Mouse (Mus musculus) lung, postnatal 14 days (tissue): ENCODE data around the gene Gsta3.
"Not testable (repeated sequence)": the region's sequence is repeated elsewhere in the genome, so short reads cannot be mapped to it uniquely, and the experiment has no call there.

ENCODE experiments used
- DNase-seq: peaks from one replicate; pipeline ENCODE4 v3.0.0; 2021

Gene Gsta3

DNA sequence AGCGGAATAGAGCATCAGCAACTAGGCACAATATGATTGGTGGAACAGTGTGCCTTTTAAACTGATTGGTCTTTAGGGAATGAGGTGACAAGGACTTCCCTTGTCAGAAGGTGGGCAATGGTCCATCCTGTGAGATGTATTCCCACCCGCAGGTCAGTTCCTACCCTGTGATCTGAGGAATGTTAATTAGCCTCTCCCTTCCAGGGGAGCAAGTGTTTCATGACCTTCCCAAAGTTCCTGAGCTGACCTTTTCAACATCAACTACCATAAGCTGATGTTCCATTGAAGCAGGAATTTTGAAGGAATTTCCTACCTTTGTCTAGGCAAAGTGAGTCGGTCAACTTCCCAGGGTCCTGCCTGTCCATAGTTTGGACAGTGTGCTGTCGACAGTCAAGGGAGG lies 13.5 kb downstream of the Gsta3 start:
- no peak for DNase-seq

DNA sequence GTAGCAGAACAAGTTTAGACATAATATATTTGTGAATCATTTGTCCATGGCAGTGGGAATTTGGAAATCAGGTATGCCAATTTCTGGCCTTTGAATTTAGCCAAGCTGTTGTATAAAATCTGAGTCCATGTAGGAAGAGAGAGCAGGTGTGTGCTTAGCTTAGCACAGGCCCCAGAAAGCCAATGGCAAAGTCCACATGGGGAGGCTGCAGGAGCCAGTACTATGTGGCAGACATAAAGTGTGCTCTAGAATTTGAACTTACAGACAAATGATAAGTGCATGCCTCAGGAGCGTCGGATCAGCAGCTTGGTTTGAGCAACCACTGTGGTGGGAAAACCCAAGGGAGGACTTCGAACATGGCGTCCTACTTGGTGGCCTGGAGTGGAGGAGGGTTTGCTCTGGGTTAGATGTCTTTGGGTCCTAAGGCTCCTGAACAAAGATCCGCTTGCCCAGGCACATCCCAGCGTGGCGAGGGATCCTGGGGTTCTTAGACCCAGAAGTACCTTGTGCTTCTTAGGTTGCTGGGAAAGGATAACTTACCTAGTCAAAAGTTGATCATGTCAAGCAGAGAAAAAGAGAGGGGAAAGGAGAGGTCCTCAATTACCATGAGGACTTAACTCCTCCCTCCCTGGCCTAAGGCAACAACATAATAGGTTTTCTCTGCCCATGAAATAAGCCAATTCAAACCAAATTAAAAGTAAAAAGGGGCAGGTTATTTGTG lies 15.4 kb downstream of the Gsta3 start:
- DNase-seq, result no peak

DNA sequence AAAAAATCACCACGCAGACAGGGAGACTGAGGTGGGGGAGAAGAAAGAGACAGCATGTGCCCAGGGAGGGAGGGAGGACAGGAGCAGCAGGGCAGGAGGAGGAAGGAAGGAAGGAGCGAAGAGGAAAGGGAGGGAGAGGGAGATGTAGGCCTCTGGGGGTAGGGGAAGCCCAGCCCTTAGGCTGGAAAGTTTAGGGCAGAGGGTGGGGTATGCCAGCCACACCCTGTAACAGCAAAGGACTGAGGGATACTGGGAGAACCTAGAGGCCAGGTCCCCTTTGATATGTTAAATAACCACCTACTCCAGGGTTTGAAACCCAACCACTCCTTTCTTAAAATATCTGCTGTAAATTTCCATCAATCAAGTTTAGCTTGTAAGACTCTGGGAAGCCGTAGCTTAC lies 16.0 kb downstream of the Gsta3 start:
- no peak for DNase-seq

DNA sequence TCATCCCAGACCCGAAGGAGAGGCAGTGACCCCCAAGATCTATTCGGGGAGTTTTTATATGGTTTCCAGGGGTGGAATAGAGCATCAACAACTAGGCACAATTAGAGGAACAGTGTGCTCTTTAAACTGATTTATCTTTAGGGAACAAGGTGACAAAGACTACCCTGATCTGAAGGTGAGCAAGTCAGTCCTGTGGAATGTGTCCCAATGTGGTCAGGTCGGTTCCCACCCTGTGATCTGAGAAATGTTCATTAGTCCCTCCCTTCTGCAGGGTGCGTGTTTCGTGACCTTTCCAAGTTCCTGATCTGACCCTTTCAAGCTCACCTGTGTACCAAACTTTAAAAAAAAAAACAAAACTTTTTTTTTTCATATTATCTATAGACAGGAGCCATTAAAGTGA lies 16.5 kb downstream of the Gsta3 start:
- DNase-seq, result no peak

DNA sequence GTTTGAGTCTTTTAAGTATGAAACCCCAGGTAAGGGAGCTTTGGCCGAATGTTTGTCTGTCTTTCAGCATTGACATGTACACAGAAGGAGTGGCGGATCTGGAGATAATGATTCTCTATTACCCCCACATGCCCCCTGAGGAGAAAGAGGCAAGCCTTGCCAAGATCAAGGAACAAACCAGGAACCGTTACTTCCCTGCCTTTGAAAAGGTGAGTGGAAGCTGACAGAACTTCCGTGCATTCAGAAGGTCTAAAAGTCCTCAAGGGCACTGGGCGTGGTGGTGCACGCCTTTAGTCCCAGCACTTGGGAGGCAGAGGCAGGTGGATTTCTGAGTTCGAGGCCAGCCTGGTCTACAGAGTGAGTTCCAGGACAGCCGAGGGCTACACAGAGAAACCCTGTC lies 19.6 kb downstream of the Gsta3 start:
- not testable (repeated sequence) for DNase-seq

DNA sequence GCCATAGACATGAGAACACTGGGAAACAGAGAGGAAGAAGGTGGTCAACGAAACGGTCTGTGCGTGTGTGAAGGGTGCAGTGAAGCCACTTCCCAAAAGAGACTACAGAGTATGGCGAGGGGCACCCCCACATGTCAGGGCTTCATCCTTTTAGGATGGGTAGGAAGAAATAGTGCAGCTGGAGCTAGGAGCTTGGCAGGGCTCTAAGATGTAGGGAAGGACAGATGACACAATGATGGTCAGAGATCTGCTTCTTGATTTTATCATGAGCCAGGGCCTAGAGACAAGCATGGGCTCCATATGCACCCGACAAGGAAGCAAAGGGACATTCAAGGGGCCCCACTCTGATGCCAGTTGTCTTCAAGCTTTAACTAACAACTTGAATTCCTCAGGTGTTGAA lies 22.0 kb downstream of the Gsta3 start:
- no peak for DNase-seq

DNA sequence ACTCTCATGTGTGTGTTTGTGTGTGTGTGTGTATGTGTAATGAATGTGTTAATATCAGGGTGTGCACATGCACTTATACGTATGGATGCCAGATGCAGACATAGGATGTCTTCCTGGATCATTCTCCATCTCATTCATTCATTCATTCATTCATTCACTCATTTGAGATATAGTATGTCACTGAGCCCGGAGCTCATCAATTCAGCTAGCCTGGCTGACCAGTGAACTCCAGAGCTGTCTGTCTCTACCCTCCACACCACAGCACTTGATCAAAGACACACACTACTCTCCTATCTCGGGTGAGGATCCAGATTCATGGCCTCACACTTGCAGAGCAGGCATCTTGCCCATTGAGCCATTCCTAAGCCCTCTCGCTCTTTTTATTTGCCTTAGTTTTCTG lies 23.6 kb downstream of the Gsta3 start:
- no peak for DNase-seq

DNA sequence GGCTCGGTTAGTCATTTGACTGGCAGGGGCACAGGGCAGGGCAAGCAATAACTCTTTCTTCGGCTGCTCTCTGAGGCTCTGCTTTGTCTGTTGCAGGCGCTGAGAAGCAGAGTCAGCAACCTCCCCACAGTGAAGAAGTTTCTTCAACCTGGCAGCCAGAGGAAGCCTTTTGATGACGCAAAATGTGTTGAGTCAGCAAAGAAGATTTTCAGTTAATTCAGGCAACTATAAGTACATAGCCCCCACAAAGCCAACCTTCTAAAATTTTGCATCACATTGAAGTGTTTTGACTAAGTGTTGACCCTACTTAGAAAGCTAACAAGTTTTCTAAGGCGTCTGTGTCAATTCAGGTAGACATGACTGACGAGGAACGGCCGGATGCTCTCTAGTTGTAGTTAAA lies 24.4 kb downstream of the Gsta3 start:
- DNase-seq, result no peak

DNA sequence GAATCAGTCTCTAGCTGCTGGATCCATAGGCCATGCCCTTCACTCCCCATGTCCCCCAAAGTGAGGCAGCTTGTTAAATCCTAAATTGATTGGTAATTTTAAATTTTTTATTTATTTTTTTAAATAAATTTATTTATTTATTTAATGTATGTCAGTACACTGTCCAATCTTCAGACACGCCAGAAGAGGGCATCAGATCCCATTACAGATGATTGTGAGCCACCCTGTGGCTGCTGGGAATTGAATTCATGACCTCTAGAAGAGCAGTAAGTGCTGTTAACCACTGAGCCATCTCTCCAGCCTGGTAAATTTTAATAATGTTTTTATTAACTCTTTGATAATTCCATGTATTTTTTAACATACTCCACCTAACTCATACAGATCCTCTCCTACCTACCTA lies 26.4 kb downstream of the Gsta3 start:
- no peak for DNase-seq

DNA sequence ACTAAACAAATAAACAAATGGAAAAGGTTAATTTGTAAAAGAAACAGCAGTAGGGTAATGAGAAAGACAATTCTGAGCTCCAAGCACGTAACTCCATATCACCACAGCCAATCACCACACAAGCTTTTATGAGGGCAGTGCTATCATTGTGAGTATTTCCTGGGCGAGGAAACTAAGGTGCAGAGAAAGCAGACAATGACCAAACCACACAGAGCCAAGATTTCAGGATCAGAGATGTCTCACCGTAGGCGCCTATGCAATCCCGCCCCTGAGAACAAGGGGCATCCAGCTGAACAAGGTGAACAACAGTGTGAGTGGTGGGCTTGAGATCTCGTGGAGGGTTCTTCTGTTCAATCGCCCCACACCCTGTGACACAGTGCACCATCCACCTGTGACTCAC lies 27.1 kb downstream of the Gsta3 start:
- not testable (repeated sequence) for DNase-seq

DNA sequence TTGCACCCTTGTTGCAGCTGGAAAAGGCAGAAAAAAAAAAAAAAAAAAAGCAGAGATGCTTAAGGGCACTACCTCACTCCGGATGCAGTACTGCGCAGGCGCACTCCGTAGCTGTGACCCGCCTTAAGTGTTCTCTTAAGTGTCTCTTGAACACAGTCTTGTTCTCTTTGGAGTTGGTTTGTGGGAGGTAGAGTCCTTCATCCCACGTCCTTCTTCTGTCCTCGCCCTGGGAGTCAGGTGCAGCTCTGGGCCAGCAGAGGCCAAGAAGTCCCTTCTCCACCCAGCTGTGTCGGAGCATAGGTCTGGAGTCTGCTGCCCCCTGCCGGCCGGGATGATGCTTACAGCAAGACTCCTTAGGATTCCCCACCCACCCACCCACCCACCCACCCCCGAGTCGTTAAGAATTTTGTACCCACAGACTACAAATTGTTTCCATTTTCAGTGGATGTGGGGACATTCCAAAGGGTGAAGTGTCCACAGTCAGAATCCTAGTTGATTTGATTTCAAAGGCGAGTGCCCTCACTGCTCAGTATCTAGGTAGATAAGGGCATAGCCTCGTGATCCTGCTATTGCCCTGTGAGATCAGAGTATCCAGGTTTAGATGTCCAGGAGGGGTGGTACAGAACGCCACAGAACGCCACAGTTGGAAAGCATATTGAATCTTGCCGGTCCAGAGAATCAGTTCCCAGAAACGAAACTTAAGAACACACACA lies 31.1 kb downstream of the Gsta3 start:
- DNase-seq, result peak; percentile 91

DNA sequence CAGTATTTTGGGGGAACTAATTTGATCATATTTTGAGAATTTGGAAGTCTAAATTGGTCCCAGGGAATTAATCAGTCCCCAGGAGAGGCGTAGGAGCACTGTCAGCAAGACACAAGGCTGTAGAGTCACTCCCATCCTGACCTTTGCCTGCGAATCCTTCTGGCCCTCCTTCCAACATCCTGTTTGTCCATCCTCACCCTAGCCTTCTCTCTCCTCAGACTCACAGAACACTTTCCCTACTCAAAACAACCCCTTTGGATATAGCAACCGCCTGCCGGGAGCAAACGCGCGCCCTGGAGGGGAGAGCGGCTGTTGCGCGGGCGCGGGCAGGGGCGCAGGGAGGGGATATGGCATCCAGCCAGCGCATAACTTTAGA lies 31.7 kb downstream of the Gsta3 start:
- peak; percentile 18 for DNase-seq

DNA sequence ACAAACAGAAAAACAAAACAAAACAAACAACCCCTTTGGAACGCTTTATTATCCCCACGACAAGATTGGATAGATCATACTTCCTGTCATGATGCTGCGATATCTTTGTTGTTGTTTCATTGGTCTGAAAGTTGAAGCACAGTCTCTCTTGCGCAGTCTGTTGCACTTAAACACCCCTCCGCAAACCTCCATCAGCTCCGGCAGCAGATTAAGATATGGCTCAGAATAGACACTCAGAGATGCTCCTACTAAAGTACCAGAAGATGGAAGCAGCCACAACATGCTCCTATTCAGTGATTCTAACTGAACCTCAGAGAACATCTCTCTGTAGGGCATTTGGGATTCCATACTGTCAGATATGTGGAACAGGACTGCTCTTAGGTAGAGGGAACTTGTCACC lies 32.7 kb downstream of the Gsta3 start:
- no peak for DNase-seq

DNA sequence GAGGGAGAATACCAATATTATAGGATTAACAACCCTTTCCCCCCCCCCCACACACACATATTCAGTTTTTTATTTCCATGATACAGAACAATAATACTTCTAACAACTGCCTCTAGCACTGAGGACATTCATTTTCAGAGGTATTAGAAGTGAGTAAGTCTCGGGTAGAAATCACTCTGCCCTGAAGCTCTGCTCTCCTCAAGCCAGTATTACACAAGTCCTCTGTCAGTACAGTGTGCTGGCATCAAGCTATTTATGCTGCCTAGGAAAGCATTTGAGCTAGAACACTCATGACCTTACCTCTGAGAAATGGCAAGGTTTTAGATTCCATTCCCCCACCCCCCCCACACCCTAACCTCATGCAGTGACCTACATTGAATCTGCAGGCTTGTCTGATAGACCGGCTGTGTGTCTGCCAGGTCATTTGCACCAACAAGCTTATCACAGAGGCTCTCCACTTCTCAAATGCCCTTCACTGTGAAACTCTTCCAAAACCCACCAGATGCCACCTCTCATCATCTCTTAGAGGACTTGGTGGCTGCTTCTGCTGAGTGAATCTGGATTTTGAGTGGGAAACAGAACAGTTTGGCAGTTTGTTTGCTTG lies 34.1 kb downstream of the Gsta3 start:
- DNase-seq, result no peak

DNA sequence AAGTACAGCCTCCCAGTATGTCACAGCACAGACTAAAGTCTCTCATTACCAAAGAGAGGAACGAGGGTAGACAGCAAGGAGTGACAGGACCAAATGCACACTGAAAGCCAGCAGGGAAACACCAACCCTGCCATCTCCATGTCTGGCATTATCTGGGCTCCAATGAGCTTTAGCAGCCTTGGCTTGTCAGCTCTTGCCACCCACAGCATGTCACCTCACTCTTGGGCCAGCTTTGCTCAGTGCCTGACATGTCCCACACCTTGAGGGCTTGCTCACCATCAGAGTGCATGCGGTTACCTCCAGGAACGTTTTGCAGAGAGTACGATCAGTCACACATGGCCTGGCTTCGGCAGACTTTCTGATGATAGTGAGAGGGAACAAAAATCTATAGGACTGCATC lies 35.0 kb downstream of the Gsta3 start:
- not testable (repeated sequence) for DNase-seq

DNA sequence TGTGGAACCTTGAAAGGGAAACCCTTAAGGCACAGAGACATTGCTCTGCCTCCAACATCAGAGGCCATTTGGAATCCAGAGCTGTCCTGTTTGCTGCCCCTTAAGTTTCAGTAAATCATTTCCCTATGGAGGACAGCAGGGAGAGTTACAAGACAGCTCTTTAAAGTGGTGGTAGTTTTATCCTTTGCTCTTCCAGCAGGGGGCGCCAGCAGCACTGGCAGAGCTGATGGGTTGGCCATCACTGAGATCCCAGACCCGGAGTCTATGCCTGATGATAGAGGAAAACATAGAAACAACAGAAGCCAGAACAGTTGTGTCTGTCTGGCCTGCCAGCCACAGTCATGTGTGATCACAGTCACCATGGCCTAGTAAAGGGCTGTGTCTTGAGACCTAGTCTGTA lies 35.8 kb downstream of the Gsta3 start:
- DNase-seq, result not testable (repeated sequence)

DNA sequence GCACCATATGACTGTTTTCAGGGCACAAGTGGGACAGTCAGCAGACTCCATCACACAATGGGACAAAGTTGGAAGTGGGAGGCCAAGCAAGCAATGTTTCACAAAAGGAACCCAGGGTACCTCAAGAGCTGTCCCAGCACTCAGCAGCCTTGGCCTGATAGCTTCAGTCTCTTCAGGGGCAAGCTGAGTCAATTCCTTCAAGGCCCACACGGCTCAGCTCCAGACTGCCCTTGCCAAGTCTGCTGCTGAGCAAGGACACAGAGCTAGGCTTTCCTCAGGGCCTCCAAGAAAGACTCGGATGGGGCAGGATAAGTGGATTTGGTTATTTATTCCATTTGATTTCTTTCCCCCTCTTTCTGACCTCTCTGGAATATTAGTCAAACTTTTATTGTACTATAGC lies 39.9 kb downstream of the Gsta3 start:
- DNase-seq, result no peak

DNA sequence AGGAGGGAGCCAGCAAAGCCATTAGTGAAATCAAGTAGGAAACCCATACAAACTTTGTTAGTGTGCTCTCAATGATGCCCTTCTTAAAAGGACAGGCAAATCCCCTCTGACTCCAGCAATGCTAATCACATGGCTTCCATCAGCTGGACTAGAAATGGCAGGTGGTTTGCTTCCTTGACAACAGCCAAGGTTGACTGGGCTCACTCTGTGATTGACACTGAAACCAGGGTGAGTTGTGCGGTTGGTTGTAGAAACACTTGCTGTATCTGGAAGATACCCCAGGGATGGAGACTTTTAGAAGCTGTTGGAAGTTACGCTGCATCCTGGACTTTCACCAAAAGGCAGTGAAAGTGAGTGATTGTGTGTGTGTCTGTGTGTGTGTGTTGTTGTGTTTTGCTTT lies 44.3 kb downstream of the Gsta3 start:
- not testable (repeated sequence) for DNase-seq

DNA sequence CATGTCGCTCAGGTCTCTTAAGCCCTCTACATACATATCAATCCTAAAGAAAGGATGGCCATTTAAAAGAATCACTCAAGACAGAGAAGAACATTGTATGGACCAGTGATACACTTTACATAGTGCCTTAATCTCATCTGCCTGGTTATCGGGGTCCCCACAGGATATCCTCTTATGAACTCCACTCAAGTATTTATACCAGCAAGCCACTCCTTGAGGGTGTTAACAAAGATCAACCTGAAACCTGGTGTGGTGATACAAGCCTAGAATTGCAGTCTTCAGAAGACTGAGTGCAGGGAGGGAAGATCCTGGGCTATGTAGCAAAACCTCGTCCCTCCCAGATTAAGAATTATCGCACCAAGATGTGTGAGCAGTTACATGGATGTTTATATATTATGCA lies 51.0 kb downstream of the Gsta3 start:
- DNase-seq, result no peak

DNA sequence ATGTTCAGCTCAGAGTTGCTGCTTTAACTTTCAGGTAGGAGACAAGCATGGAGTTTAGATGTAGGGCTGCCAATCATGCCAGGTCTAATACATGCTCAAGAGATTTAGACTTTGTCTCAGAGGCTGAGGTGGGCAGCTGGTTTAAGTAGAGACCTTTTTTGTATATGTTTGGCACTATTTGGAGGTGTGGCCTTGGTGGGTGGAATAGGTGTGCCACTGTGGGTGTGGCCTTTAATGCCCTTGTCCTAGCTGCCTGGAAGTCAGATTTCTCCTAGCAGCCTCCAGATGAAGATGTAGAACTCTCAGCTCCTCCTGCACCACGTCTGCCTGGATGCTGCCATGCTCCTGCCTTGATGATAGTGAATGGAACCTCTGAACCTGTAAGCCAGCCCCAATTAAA lies 52.2 kb downstream of the Gsta3 start:
- no peak for DNase-seq

DNA sequence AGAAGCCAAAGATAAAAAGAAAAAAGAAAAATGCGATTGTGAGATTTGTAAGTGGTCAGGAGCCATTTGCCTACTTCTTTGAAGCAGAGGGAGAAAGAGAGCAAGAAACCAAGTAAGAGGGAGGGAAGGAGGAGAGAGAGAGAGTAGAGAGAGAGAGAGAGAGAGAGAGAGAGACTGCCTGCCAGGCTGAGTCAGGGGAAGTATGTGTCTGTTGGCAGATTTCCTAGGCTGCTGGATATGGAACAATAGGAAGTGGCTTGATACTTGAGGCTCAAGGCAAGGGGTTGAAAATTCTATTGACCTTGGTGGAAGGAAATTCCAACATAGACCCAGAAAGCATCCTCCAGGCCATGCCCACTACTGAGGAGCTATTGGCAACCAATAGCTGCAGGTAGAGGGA lies 55.8 kb downstream of the Gsta3 start:
- peak; percentile 3 for DNase-seq

DNA sequence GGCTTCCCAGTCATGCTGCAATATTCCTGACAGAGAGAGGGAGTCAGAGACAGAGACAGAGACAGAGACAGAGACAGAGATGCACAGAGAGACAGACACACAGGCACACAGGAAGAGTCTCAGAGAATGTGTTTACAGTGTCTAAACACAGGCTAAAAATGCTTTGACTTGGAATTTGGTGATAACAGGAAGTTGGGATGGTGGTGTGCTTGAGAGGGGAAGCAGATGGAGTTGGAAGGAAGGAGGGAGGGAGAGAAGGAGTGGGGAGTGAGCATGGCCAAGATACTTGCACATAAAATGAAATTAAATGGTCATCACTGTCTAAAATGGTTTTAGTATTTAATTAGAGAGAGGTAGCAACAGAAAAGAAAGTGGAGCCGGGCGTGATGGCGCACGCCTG lies 57.7 kb downstream of the Gsta3 start:
- peak; percentile 5 for DNase-seq

DNA sequence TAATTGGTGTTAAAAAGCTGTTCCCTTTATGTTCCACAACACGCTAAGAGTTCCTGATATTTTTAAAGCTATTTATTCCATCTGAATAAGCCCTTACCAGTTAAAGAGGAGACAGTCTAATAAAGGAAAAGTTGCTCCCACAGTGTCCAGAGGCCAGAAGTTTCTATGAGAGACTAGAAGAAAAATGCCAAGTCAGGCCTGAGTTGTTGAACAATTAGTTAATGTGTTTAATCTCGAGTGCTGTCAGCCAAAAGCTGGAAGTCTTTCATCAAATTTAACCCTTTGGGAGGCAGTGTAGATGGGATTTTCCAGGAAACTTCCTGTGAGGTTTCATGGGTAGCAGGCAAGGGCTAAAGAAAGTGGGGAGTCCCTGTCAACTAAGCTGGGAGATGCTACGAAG lies 59.4 kb downstream of the Gsta3 start:
- no peak for DNase-seq

DNA sequence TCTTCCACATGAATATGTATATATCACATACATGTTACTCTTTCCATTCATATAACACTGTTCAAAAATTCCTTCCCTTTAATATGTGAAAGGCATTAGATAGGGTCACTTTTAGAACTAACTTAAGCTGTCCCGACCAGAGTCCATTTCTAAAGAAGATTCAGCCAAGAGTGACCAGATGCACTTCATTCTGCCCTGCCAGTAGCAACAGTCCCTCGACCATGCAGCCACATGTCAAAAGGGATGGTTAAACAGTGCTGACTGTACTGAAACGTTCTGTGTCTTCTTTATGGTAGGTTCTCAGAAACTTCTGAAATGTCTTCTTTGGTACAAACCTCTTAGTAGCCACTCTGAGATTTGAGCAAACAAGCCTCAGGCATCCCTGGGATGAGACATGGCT lies 61.3 kb downstream of the Gsta3 start:
- no peak for DNase-seq

DNA sequence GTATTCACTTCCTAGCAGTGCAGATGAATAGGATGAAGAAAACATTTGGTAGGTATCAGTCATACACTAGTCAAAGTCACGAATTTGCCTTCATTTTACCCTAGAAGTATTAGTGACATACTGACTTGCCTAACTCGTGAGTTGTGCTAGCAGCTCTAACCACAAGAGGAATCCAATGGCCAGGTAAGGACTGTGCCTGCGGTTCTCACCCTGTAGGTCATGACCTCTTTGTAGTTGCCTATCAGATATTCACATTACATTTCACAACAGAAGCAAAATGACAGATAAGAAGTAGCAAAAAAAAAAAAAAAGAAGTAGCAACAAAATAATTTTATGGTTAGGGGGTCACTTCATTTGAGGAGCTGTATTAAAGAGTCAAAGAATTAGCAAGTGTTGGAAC lies 63.8 kb downstream of the Gsta3 start:
- DNase-seq, result no peak
